Mouse (Mus musculus) thymus, postnatal 10 days (tissue): Measurements from ENCODE around the gene Ptpre.

ENCODE experiments used
- DNase-seq, 2 experiments: peaks; one replicate each; pipeline ENCODE4 v3.0.0; 2021; ENCODE audit warnings: low spot score in 2 of 2

Gene Ptpre

DNA sequence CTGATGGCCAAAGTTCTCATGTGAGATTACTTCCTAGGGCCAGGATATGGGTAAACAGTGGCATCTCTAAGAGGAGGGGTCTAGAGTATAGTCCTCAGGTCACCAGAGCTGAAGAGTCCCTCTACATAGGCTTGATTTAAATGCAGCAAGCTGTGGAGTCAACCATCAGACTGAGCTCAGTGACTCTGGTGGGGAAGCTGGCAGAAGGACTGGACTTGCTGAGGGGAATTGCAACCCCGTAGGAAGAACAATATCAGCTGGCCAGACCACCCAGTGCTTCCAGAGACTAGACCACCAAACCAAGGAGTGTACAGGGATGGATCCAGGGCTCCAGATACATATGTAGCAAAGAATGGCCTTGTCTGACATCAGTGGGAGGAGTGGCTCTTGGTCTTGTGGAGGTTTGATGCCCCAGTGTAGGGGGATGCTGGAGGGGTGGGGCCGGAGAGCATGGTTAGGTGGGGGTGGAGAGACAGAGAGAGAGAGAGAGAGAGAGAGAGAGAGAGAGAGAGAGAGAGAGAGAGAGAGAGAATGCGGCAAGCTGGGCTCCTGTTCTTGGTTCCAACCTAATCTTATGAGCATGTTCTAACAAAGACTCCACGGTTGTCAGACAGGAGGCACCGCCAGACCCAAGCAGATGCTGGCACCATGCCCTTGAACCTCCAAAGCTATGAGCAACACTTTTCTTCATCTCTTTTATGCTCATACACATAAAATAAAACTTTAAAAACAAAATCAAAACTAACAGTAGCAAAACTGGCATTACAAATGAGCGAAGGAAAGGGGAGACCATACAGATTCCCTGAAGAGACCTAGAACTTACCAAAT is 184.9 kb downstream of the Ptpre start:
- DNase-seq = no peak

DNA sequence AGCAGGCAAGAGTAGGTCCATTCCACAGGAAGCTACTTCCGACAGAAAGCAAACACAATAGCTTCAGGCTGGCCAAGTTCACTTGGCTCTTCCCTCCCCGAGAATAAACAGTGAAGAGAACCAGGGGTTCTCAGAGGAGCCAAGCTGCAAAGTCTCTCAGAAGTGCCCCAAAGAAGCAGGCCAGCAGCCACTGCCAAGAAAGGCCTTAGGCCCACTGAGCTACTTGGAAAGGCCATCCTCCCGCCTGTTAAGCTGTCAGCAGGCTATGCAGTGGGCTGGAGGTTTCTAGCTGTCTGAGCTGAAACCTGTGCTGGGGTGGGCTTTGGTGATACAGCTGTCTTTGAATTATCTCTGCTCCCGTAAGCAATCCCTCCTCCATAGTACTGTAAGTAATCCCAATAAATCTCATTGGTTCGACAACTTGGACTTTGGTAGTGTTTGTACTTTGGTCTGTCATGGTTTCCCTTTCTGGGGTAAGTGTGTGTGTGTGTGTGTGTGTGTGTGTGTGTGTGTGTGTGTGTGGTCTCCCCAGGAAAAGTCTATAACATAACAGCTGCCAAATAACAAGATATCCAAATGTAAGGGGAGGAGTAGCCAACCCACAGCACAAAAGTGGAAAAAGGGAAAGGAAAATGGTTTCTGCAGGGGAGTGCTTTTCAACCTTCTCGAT is 186.5 kb downstream of the Ptpre start:
- no peak for DNase-seq

DNA sequence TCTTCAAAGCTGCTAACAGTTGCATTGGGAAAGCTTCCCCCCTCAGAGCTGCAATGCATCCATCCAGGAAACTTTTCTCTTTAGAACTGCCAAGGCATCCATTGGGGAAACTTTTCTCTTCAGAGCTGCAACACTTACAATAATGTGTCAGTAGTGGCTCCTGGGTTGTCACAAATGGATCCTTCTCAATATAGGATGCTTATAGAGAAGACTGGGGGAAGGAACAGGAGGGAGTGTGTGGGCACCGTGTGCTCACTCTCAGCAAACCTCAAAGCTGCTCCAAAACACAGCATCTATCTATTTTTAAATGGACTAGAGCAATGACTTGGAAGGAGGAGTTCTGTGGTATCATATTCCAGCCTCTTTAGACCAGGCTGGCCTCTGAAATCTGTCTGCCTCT is 189.4 kb downstream of the Ptpre start:
- no peak for DNase-seq

DNA sequence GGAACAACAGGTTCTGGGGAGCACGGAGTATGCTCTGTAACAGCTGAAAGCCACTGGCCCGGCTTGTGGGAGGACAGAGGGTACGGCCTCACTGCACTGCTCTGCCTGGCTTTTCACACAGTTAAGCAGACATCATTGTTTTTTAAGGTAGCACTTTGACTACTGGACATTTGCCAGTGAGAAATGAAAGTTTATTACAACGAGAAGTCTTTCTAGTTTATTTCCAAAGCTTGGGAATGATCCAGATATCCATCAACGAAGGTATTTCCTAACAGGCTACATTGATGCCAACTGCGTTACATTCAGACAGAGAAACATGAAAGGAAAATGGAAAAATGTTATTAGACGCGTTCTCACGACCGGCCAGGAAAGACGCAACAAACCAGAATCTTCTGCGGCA is 190.8 kb downstream of the Ptpre start:
- DNase-seq = no peak

DNA sequence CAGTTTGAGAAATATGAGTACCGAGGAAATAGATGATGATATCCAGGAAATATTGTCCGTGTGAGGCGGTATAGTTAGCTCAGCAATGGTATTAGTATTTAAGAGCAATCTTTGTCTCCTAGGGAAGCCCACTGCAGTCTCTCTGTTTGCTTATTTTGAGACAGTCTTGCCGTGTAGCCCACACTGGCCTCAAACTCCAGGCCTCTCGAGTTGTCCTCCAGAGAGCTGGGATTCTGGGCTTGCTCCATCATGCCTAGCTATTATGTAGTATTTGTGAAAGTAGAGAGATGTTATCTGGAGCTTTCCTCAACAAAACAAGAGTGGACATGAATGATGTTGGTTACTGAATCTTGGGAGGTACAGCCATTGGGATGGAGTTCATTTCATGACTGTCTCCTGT is 197.1 kb downstream of the Ptpre start:
- no peak for DNase-seq

DNA sequence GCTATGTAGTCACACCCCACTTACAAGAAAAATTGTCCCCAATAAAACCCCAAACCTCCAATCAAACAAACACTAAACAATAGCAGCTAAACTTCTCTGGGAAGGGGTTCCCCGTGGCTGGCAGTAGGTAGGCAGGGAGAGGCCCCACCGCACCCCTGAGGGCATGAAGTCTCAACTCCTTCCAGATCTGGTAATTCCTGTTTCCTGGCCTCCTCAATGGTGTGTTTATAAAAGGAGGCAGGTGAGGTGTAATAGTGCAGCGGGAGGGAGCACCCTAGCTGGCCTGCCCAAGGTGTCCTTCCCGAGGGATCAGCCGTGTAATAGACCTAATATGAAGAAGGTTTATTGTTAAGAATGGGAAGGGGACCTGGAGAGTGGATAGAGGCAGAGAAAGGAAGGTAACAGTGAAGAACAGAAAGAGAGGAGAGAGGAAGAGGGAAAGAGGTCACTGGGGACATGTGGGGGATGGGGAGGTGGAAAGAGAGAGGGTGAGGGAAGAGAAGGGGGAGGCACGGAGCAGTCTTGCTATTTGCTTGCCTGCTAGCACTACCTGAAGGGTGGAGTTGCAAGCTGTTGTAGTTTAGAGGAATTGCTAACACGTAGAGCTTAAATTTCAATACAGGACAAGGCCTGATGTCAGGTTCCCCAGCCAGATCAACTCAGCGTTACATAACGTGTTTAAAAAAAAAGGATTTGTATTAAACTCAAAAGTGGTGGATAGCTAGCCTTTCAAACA is 197.8 kb downstream of the Ptpre start:
- DNase-seq = no peak
